Mouse (Mus musculus): ENCODE data around the gene Bzw1. TPM values are rescaled to one million over a fixed set of nuclear protein-coding genes. Genes with fewer than 3 reads are reported as not detected.

Gene Bzw1
- total RNA-seq, 2 experiments from 2014 or later, result 39.7 to 42.1 TPM

- no peak for DNase-seq (ENCODE audit: low spot score)
Observed at GRCm38 (mm10) chr1:58395341-58395740, 2.6 kb downstream of the Bzw1 start.

DNA sequence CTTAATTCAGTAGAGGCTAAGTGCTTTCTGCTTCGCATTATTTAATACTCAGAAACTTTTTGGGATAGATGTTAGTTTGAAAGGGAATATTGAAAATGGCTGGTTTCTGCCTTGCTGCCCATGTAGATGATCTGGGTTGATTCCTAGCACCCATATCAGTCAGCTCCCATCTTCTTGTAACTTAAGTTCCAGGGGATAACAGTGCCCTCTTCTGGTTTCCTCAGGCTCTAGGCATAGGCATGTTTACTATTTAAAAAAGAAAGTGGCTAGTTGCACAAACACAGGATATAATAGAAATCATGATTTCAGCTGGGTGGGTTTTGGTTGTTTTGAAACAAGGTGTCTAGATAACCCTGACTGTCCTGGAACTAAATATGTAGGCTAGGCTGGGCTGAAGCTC lies 3.5 kb downstream of the Bzw1 start:
- no peak for DNase-seq (ENCODE audit: low spot score)

DNA sequence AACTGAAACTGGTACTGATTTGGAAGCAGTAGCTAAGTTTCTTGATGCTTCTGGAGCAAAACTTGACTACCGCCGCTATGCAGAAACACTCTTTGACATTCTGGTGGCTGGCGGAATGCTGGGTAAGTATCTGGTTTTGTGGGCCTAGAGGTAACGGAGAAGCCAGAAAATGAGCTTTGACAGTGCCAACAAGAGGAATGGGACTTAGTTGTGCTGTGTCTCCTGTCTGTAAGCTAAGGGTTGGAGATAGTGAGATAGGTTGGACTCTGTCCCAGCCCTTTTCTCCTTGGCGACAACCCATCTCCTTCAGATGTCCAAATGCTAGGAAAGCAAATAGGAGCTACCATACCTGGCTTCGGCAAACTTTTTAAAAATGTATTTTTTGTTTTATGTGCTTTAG lies 5.0 kb downstream of the Bzw1 start:
- no peak for DNase-seq (ENCODE audit: low spot score)

GRCm38 (mm10) chr1:58401396-58401795 lies 8.7 kb downstream of the Bzw1 start:
- no peak for DNase-seq (ENCODE audit: low spot score)

GRCm38 (mm10) chr1:58403745-58404144 lies 11.0 kb downstream of the Bzw1 start:
- DNase-seq (ENCODE audit: low spot score), result no peak

- no peak for DNase-seq (ENCODE audit: low spot score)
Observed at GRCm38 (mm10) chr1:58407321-58407720, 14.6 kb downstream of the Bzw1 start.

- no peak for DNase-seq (ENCODE audit: low spot score)
Observed at GRCm38 (mm10) chr1:58408141-58408540, 15.4 kb downstream of the Bzw1 start.

- DNase-seq (ENCODE audit: low spot score), result no peak
Observed at GRCm38 (mm10) chr1:58409553-58410197, 17.0 kb downstream of the Bzw1 start.

DNA sequence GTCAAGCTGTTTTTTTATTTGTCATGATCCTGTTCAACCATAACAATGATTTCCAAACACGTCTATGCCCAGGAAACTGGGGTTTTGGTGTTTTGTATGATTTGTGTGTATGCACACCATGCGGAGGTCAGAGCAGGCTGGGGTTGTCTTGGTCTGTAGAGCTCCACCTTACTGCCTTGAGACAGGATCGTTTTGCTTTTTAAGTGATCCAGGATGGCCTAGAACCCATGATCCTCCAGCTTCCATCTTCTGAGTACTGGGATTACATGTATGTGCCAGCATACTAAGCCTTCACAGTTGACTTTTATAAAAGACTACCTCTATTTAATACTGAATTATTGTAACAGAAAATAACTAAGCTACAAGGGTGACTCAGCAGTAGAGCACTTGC lies 17.5 kb downstream of the Bzw1 start:
- DNase-seq (ENCODE audit: low spot score), result no peak

GRCm38 (mm10) chr1:58410776-58411175 lies 18.1 kb downstream of the Bzw1 start:
- DNase-seq (ENCODE audit: low spot score), result no peak

GRCm38 (mm10) chr1:58415442-58415841 lies 22.7 kb downstream of the Bzw1 start:
- DNase-seq (ENCODE audit: low spot score), result no peak

DNA sequence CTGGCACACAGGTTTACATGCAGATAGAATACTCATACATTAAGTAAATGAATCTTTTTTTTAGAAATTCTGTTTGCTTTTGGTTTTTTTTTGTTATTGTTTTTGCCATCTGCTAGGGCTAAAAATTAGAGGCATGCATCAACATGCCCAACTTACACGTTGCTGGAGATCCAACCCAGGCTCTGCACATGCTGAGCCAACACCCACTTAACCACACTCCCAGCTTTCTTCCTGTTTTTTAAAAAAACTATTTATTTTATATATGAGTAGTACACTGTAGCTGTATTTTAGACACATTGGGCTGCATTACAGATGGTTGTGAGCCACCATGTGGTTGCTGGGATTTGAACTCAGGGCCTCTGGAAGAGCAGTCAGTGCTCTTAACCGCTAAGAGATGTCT lies 23.4 kb downstream of the Bzw1 start:
- DNase-seq (ENCODE audit: low spot score), result no peak

GRCm38 (mm10) chr1:58420032-58420431 lies 27.3 kb downstream of the Bzw1 start:
- DNase-seq (ENCODE audit: low spot score), result no peak

DNA sequence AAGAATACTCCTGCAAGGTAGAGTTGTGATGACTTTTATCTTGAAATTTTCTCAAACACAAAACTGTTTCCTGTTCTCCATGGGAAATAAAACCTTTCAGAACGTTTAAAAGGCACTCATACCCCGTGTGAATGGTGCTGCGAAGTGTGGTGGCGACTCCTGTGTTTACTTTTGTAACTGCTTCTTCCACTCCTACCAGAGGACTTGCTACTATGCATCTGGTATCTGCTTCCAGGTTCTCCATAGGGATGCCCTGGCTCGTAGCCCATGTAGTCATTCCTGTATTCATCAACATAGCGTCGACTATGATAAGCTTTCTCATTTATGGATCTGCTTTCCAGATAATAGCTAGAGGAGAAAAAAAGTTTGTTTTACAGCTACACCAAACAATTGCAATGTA lies 28.3 kb downstream of the Bzw1 start:
- no peak for DNase-seq (ENCODE audit: low spot score)

DNA sequence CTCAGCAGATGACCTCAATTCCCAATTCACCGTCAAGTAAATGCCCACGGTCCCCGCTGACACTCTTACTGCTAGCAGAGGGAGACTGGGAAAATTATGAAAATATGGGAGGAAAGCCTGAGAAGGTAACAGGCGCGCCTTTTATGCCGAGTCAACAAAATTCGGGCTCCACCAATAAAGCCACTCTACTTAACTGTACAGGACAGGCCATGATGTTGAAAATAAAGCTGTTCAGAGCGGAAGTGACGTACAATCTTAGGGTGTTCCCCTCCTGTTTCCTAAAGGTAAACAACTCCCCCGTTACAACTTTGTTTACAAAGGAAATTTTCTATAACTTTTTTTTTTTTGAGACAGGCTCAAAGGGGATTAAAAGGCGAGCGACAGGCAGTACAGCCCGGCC lies 30.2 kb downstream of the Bzw1 start:
- peak; percentile 42 for DNase-seq (ENCODE audit: low spot score)

DNA sequence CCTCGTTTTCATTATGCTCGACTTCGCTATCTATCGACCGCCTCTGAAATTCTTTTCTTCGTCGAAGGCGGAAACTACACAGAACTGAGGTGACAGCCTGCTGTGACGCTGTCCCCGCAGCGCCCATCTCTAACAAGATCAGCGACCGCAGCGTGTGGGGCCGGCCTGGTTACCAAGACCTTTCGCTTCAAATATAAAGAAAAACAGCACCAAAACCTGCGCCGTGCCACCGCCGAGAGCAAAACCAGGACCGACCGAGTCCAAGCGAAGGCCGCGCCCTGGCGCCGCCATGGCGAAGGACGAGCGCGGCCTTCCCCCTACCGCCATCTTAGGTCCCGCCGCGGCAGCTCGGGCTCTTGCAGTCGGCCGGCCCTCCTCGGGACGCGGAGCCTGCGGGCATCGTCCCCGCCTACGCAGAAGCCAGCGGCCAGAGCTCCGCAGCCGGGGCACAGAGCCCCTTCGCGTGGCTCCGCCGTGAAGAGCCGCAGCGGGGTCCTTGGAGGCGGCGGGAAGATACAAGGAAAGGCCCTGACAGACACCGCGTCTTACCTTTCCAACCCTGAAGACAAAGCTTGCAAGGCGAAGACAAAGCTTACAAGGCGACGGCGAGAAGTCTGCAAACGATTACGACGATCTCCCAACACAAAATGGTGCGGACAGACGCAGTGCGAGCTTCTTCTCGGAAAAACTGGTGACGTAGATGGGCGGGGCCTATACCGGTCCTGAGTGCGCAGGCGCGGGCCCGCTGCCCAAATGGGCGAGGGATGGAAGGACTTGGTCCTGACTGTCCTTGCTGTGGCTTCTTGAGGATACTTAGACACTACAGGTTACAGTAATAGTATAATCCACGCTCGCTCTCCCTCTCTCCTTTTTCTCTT lies 30.9 kb downstream of the Bzw1 start, which contains the start of gene Clk1:
Gene Clk1, minus strand, starts transcription at position 696 of the 878 bp plus-strand sequence.
- DNase-seq (ENCODE audit: low spot score), result peak; percentile 99

DNA sequence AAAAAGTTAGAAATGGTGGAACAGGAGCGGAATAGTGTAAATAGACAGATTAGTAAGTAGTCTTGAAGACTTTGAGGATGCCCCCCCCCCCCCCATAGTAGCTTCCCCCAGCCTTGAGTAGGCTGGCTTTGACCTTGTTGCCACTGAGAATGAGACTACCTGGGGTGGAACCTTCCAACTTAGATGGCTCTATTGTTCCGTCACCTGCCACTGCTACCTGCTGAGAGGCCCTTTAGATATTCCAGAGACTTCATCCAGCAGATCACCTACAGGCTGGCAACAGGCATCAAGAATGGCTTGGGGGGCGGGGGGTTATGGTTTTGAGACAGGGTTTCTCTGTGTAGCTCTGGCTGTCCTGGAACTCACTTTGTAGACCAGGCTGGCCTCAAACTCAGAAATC lies 31.9 kb downstream of the Bzw1 start:
- DNase-seq (ENCODE audit: low spot score), result no peak

GRCm38 (mm10) chr1:58444691-58445090 lies 52.0 kb downstream of the Bzw1 start:
- no peak for DNase-seq (ENCODE audit: low spot score)

DNA sequence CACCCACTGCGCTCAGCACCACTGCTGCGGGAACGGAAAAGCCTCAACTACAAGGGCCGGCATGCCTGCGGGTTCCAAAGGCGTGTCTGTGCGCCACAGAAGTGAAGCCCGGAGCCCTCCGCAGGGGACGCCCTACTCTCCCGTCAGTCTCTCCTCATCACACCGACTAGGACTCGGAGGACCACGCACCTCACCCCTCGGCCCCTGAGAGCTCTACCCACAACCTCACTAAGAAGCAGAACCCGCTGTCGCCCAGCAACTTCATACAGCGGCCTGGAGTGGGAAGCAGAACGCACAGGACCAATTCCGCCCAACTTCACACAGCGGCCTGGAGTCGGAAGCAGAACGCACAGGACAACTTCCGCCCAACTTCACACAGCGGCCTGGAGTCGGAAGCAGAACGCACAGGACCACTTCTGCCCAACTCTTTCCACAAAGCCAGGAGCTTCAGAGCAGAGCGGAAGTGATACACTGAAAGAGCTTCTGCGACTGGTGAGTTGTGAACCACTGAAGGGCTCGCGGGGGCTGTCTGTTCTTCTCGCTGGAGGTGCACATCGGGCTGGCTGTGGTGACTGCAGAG lies 52.5 kb downstream of the Bzw1 start, which contains the start of the genes Nif3l1 and Ppil3:
Gene Nif3l1, plus strand, starts transcription at position 9 of the 580 bp plus-strand sequence.
Gene Ppil3, minus strand, starts transcription at position 344 of the 580 bp plus-strand sequence.
- peak; percentile 83 for DNase-seq (ENCODE audit: low spot score)

DNA sequence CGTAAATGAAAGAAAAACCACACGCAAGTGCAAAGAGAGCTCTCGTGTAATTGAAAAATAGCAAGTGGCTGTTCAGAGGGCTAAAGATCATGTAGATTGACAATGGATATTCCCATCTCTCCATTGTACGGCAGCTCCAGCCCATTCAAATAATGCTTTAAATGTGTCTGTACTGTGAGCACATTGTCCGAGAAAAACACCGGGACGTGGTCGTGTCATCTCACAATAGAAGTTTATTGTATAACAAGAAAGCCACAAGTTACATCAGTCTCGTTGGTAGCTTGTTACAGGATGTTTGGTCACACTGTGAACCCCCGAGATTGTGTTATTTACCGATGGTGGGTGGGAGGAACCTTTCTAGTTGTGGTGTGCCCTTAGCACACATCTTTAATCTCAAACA lies 53.2 kb downstream of the Bzw1 start:
- no peak for DNase-seq (ENCODE audit: low spot score)

DNA sequence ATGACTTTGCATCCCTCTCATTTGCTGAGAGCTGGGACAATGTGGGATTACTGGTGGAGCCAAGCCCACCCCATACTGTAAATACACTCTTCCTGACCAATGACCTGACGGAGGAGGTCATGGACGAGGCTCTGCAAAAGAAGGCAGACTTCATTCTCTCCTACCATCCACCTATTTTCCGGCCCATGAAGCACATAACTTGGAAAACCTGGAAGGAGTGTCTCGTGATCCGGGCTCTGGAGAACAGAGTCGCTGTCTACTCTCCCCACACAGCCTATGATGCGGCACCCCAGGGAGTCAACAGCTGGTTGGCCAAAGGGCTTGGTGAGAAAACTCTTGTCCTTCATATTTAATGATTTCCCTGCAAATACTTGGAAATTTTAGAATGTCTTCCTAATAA lies 55.1 kb downstream of the Bzw1 start:
- DNase-seq (ENCODE audit: low spot score), result no peak

- DNase-seq (ENCODE audit: low spot score), result no peak
Observed at GRCm38 (mm10) chr1:58448396-58448795, 55.7 kb downstream of the Bzw1 start.
